Mouse (Mus musculus): ENCODE measurements around the gene Kif5a. TPM values are rescaled to one million over a fixed set of nuclear protein-coding genes. Genes with fewer than 3 reads are reported as not detected.

Gene Kif5a
- total RNA-seq, 2 experiments from 2014 or later = 715 to 773 TPM

- no peak overlapping the region for H3K4me3 ChIP-seq
- no peak for TF ChIP-seq CTCF (conservative IDR thresholded peaks at IDR 0.05)
- H3K27ac ChIP-seq = no peak overlapping the region
- no peak for DNase-seq (ENCODE audit: low spot score in 2 of 2)
These were observed 48.7 kb downstream of the Kif5a start for GRCm38 (mm10) chr10:127214422-127214803.

GRCm38 (mm10) chr10:127213704-127214421 lies 49.3 kb downstream of the Kif5a start:
- no peak for TF ChIP-seq CTCF (conservative IDR thresholded peaks at IDR 0.05)
- no peak for DNase-seq (ENCODE audit: low spot score in 2 of 2)
- no peak overlapping the region for H3K27ac ChIP-seq
- no peak overlapping the region for H3K4me3 ChIP-seq

DNA sequence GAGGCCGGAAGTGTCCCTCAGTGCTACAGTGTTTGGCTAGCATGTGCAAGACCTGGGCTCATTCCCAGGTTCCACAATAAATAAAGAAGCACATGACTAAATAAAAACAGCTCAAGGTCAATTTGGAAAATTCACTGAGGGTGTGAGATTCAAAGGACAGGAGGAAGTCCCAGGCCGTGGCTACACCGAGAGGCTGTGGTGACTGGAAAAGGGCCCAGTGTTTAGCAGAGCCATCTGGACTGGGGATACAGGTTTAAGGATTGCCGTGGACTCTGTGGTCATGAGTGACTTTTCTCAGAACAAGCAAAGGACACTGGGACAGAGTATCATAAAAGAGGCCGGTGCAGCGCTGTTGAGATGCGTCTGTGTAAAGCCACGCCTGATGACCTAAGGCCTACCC lies 49.9 kb downstream of the Kif5a start:
- DNase-seq (ENCODE audit: low spot score in 2 of 2) = no peak
- TF ChIP-seq CTCF (conservative IDR thresholded peaks at IDR 0.05) = no peak
- H3K27ac ChIP-seq = no peak overlapping the region

DNA sequence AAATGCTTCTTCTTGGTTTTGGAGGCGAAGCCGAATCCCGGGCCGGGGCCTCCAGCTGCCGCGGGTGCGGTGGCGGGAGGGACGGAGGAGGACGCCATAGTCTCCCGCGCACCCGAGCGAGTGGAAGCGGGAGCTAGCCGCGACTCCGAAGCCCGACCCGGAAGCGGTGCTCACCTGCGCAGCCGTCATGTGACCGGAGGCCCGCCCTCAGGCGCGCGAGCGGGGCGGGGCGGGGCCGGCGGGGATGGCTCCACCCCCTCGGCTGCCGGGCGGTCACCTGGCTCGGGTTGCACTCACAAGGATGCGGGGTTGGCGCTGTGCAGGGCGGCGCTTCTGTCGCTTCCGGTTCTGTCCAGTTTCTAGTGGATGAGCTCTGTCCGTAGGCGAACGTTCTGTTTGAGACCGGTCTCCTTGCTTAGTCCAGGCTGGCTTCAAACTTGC lies 51.7 kb downstream of the Kif5a start, which contains the start of gene Pip4k2c:
Gene Pip4k2c, minus strand, starts transcription at position 172 of the 441 bp plus-strand sequence.
- no peak for TF ChIP-seq CTCF (conservative IDR thresholded peaks at IDR 0.05)
- Histone ChIP-seq H3K27ac (peak within 1 kb of the TSS; percentile 84), H3K4me3 (peak within 1 kb of the TSS; percentile 99)
- DNase-seq (ENCODE audit: low spot score in 2 of 2) = peak; percentile 89 to 93

More for the DNA sequence above, 49.9 kb downstream of the Kif5a start:
- no peak overlapping the region for H3K4me3 ChIP-seq

GRCm38 (mm10) chr10:127210961-127211405 lies 52.2 kb downstream of the Kif5a start:
- peak overlapping the region; percentile 84 for H3K27ac ChIP-seq
- H3K4me3 ChIP-seq = peak overlapping the region; percentile 99
- DNase-seq (ENCODE audit: low spot score in 2 of 2) = no peak
- TF ChIP-seq CTCF (conservative IDR thresholded peaks at IDR 0.05) = no peak

DNA sequence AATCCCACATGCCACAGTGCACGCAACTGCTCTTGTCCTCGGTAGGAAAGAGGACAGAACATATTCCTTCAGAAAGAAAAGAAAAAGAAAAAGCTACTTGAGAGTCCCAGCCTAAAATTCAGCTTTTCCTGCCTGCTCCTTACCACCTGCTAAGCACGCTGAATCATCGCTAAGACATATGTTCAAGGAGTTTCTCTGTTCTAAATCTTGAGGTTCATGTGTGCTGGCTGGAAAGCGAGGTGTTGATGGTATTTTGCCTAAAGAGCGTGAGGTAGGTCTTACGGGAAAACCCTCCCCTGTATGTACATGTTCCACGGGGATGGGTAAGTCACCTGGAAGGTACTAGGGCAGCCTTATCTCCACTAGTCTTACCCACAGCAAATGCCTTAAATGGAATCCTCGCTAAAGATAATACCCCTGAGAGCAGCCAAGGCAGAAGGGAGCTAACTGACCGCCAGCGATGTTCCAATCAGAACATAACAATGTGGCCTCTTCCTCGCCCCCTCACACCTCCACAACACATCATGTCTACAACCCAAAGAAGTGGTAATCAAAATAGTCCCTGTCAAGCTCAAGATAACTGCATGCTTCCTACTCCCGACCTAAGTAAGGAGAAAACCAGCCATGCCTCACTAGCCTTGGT lies 53.1 kb downstream of the Kif5a start:
- Histone ChIP-seq H3K27ac (peak overlapping the region; percentile 84), H3K4me3 (peak overlapping the region; percentile 99)
- DNase-seq (ENCODE audit: low spot score in 2 of 2) = no peak
- no peak for TF ChIP-seq CTCF (conservative IDR thresholded peaks at IDR 0.05)

DNA sequence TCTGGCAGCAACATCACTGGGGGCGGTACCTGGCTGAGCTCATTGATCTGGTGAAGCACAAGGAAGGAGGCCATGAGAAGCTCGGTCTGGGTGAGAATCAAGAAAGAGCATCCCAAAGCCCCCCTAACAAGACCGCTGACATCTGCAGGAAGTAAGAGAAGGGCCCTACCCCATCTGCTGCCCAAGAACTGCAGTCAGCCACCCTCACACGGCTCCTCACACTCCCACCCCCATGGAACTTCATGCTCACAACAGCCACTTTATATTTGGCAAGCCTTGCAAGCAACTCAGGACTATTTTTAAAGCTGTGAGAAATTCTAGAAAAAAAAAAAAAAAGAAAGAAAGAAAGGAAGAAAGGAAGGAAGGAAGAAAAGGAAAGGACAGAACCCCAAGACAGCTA lies 54.2 kb downstream of the Kif5a start:
- peak overlapping the region; percentile 99 for H3K4me3 ChIP-seq
- DNase-seq (ENCODE audit: low spot score in 2 of 2) = no peak
- peak overlapping the region; percentile 84 for H3K27ac ChIP-seq
- no peak for TF ChIP-seq CTCF (conservative IDR thresholded peaks at IDR 0.05)

- TF ChIP-seq CTCF (conservative IDR thresholded peaks at IDR 0.05) = no peak
- no peak for DNase-seq (ENCODE audit: low spot score in 2 of 2)
- Histone ChIP-seq H3K27ac (no peak overlapping the region), H3K4me3 (no peak overlapping the region)
These were observed 57.8 kb downstream of the Kif5a start for GRCm38 (mm10) chr10:127205373-127205772.

GRCm38 (mm10) chr10:127204589-127204988 lies 58.6 kb downstream of the Kif5a start:
- no peak overlapping the region for H3K27ac ChIP-seq
- no peak for DNase-seq (ENCODE audit: low spot score in 2 of 2)
- H3K4me3 ChIP-seq = no peak overlapping the region
- TF ChIP-seq CTCF (conservative IDR thresholded peaks at IDR 0.05) = no peak

DNA sequence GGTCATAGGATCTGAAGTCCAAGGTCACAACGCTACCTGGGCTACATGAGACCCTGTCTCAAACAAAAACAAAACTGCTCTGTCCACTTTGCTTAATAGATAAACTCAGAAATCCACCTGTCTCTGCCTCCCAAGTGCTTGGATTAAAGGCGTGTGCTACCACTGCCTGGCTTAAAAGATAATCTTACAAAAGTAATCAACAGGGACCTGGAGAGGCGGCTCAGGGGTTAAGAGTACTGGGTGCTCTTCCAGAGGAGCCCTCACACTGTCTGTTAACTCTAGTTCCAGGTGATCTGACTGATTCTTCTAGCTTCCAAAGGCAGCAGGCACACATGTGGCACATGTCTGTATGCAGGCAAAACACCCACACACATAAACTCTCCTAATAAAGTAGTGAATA lies 60.0 kb downstream of the Kif5a start:
- Histone ChIP-seq H3K27ac (no peak overlapping the region), H3K4me3 (no peak overlapping the region)
- TF ChIP-seq CTCF (conservative IDR thresholded peaks at IDR 0.05) = no peak
- DNase-seq (ENCODE audit: low spot score in 2 of 2) = no peak

DNA sequence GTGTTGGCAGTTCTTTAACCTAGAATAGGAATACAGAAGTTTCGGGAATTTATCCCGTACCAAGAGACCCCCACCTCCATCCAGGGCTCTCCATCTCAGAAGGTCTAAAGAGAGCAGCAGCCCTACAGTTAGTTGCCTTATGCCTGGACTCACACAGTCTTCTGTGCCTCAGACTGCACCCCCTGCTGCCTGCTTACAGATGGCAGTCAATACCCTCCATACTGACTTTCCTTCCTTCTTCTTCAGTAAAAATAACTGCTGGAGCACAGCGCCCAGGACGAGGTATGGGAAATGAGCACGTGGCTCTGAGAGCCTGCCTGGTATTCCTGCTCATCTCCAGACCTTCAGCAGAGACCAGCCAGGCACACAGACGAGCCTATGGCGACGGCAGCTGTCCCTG lies 62.9 kb downstream of the Kif5a start:
- DNase-seq (ENCODE audit: low spot score in 2 of 2) = no peak
- peak; percentile 60 for TF ChIP-seq CTCF (conservative IDR thresholded peaks at IDR 0.05)
- Histone ChIP-seq H3K4me3 (no peak overlapping the region), H3K27ac (peak overlapping the region; percentile 92; the same call in 1 of the 2 replicates)

GRCm38 (mm10) chr10:127199474-127199873 lies 63.7 kb downstream of the Kif5a start:
- no peak for DNase-seq (ENCODE audit: low spot score in 2 of 2)
- no peak overlapping the region for H3K4me3 ChIP-seq
- H3K27ac ChIP-seq = peak overlapping the region; percentile 92; the same call in 1 of the 2 replicates
- no peak for TF ChIP-seq CTCF (conservative IDR thresholded peaks at IDR 0.05)

DNA sequence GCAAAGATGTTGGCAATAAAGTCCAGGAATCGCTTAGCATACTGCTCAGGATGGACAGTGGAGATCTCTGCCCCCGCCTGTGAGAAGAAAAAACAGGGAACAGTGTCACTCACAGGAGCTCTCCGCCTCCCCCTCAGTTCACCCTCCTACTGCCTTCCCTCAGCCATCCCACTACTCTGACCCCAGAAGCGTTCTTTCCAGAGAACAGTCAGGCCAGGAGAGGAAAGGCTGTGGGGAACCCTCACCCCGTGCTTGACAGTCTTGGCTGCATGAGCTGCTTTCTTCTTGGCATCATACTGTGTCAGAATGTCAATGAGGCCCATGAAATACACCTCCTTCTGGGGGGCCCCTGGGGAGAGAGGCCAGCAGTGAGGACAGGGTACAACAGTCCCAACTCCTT lies 64.1 kb downstream of the Kif5a start:
- Histone ChIP-seq H3K27ac (peak overlapping the region; percentile 92; the same call in 1 of the 2 replicates), H3K4me3 (no peak overlapping the region)
- TF ChIP-seq CTCF (conservative IDR thresholded peaks at IDR 0.05) = no peak
- DNase-seq (ENCODE audit: low spot score in 2 of 2) = no peak
